Mouse (Mus musculus): ENCODE data around the gene Syngr1.

Syngr1 gene

DNA sequence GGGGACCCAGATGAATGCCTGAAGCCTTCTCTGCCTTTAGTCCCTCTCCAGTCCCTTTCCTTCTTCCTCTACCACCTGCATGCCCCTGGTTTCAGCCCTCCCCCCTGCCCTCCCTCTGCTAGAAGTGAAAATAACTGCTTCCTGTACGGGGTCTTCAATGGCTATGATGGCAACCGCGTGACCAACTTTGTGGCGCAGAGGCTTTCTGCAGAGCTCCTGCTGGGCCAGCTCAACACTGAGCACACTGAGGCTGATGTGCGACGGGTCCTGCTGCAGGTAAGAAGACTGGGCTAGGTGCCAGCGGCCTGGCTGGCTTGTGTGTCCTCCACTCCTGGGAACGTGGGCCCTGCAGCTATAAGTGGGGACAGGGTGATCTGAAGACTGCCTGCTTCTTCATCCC lies 57.4 kb downstream of the Syngr1 start:
- peak; percentile 33 for DNase-seq

DNA sequence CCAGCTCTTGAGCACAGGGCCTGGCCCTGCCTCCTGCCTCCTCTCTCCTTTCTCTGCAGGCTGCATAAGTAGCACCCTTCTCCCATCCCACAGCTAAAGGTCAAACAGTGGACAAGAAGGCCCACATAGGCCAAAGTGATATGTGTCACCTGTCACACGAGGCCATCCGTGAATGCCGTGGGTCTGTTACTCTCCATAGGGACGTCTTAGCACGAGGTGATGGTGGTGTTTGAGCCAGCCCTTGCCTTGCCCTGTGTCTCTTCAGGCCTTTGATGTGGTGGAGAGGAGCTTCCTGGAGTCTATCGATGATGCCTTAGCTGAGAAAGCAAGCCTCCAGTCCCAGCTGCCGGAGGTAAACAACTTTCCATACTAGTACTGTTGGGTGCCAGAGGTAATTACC lies 58.4 kb downstream of the Syngr1 start:
- DNase-seq, result no peak

DNA sequence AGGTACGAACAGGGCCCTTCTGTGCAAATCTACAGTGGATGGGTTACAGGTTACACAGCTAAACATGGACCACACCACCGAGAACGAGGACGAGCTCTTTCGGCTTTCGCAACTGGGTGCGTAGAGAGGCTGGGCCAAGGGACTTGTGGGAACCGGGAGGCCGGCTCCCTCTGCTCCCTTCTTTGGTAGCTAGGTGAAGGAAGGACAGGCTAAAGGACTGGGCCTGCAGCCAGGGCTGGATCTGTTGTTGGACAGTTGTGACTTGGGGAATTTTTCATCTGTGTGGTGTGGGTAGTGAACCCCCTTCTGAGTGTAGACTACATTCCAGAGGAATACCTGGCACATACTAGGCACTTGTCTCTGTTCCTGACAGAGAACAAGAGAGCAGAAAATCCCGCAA lies 61.5 kb downstream of the Syngr1 start:
- DNase-seq, result no peak

GRCm38 (mm10) chr15:80153757-80154156 lies 62.6 kb downstream of the Syngr1 start:
- no peak for DNase-seq

GRCm38 (mm10) chr15:80155707-80156106 lies 64.6 kb downstream of the Syngr1 start:
- DNase-seq, result no peak

DNA sequence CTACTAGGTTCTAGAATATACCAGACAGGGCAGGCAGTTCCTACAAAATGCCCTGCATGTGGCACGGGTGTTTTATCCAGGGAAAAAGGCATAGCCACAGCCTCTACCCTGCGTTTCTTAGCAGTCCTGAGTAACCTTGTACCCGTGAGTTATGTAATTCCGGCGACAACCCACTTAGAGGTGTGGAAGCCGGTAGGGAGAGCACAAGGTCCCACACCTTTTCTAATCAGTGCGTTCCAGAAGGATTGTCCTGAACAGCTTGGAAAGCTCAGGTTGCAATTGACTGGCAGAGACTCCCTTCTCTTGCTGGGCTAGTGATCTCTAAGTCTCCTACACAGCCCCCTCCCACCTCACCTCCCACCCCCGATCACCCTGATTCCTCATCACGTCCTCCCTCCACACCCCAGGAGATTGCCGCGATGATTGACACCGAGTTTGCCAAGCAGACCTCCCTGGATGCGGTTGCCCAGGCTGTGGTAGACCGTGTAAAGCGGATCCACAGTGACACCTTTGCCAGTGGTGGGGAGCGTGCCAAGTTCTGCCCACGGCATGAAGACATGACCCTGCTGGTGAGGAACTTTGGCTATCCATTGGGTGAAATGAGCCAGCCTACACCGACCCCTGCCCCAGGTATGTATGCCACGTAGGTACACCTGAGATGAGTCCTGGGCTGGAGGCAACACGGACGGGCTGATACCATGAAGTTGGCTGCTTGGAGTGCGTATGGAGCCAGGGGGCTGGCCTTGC lies 66.2 kb downstream of the Syngr1 start:
- DNase-seq, result peak; percentile 58

GRCm38 (mm10) chr15:80158001-80158706 lies 67.0 kb downstream of the Syngr1 start:
- peak; percentile 27 for DNase-seq

- DNase-seq, result no peak
Observed at GRCm38 (mm10) chr15:80158707-80159090, 67.6 kb downstream of the Syngr1 start.

- DNase-seq, result peak; percentile 34
Observed at GRCm38 (mm10) chr15:80159286-80159901, 68.3 kb downstream of the Syngr1 start.

- DNase-seq, result peak; percentile 36
Observed at GRCm38 (mm10) chr15:80160223-80160622, 69.1 kb downstream of the Syngr1 start.

GRCm38 (mm10) chr15:80160726-80161125 lies 69.6 kb downstream of the Syngr1 start:
- peak; percentile 71 for DNase-seq

DNA sequence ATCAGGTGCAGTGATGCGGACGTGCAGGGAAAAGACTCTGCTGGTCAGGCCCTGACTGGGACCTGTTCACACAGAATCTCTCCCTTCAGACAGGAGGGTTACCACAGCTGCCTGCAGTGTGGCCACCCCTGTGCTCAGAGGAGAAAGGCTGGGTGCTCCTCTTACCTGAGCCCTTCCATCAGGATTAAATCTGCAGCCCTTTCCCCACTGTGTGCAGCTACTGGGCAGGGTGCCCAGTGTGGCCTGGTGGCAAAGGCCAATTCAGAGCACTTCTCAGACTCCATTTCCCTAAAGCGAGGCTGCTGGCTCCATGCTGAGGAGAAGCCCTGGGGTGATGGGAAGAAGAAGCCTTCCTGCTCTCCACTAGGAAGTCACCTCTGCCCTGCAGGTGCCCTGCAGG lies 70.1 kb downstream of the Syngr1 start:
- DNase-seq, result peak; percentile 59

- DNase-seq, result peak; percentile 70
Observed at GRCm38 (mm10) chr15:80162401-80162964, 71.3 kb downstream of the Syngr1 start.

- DNase-seq, result peak; percentile 99
Observed at GRCm38 (mm10) chr15:80163274-80163673, 72.1 kb downstream of the Syngr1 start.

DNA sequence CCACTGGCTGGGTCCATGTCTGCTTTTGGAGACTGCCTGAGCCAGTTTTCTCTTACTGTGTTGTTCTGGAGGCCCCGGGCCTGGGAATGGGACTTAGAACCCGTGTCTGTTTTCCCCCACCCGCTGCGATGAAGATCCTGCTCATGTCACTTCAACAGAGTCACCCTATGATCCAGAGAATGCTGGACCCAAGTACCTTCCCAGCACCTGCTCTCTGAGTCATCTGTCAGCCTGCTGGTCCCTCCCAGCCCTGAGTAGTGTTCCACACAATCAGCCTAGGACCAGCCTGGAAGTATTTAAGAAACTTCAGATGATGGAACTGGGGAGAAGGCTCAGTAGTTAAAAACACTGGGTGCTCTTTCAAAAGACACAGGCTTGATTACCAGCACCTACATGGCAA lies 72.6 kb downstream of the Syngr1 start:
- peak; percentile 54 for DNase-seq

DNA sequence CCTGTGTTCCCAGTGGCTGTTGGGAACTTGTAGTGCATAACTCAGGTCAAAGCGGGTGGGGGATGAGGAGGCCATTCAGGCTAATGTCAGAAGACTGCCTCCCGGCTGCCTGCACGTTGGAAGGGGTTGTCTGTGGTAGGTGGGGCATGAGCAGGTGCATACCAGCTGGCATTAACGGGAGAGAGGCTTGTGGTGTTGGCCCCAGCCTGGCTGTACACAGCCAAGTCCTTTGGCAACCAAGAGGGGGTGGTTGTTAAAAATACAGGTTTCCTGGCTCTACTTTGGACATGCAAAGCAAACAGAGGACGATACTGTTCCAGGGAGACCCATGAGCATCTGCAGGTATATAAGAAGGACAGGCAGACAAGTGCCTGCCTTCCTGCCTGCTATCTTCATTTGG lies 74.3 kb downstream of the Syngr1 start:
- peak; percentile 89 for DNase-seq

Data from cerebellum, adult 11-12 months (tissue).